Mouse (Mus musculus) forebrain, postnatal 0 days (tissue): ENCODE results near the gene Atp6v1g1. TPM values are rescaled to one million over a fixed set of nuclear protein-coding genes. Genes with fewer than 3 reads are reported as not detected.
A peak's percentile ranks its signal among the peaks of the same experiment; 100 is the strongest.

Experiments
- ATAC-seq: fragments of 200-750 bp; cut with Nextera tagmentation; 2 replicates; pipeline ENCODE4 v1.8.0; 2017; ENCODE audit warnings: mild to moderate bottlenecking, moderate library complexity
- DNase-seq: peaks from one replicate; pipeline ENCODE4 v3.0.0-alpha.2; 2015
- H3K27ac ChIP-seq: fragments of 300-500 bp; sonication (generic); 2 replicates; pipeline ENCODE4 v1.5.1; 2014; ENCODE audit warnings: low read depth, mild to moderate bottlenecking, antibody characterized with exemption, low read length, moderate library complexity, mixed read lengths
- H3K27me3 ChIP-seq: fragments of 300-500 bp; sonication (generic); 2 replicates; pipeline ENCODE4 v1.6.1; 2014; ENCODE audit warnings: mild to moderate bottlenecking, low read length, mixed read lengths; ENCODE audit not compliant: insufficient read depth
- H3K36me3 ChIP-seq: fragments of 300-500 bp; sonication (generic); 2 replicates; pipeline ENCODE4 v1.6.1; 2014; ENCODE audit warnings: mild to moderate bottlenecking, moderate library complexity; ENCODE audit not compliant: insufficient read depth
- H3K4me1 ChIP-seq: fragments of 300-500 bp; sonication (generic); 2 replicates; pipeline ENCODE4 v1.6.1; 2014; ENCODE audit warnings: antibody characterized with exemption; ENCODE audit not compliant: insufficient read depth
- H3K4me2 ChIP-seq: fragments of 300-500 bp; sonication (generic); 2 replicates; pipeline ENCODE4 v1.6.1; 2014; ENCODE audit warnings: low read depth, mild to moderate bottlenecking, moderate library complexity
- H3K4me3 ChIP-seq: fragments of 300-500 bp; sonication (generic); 2 replicates; pipeline ENCODE4 v1.5.1; 2014; ENCODE audit warnings: low read depth, low read length, mixed read lengths
- H3K9ac ChIP-seq: fragments of 300-500 bp; sonication (generic); 2 replicates; pipeline ENCODE4 v1.6.1; 2014; ENCODE audit warnings: mild to moderate bottlenecking
- H3K9me3 ChIP-seq: fragments of 300-500 bp; sonication (generic); 2 replicates; pipeline ENCODE4 v1.6.1; 2016; ENCODE audit warnings: low read length
- CTCF ChIP-seq: sonication (generic); IDR thresholded peaks from 2 replicates; pipeline ENCODE4 v1.5.1; 2016; ENCODE audit warnings: antibody characterized with exemption, control low read depth, low read depth
- WGBS: fragments of 180-500 bp; shearing (Covaris S2); extraction: QIAGEN DNeasy Blood & Tissue Kit; methylation state at CpG from one replicate; pipeline ENCODE4 v1.1.7; 2014; 5-methylcytosine and 5-hydroxymethylcytosine counted together
- polyA plus RNA-seq: library from polyadenylated mRNA; unstranded; fragments of >200 nt; fragmentation: Nextera tagmentation; extraction: Ambion mirVana; gene quantifications from 2 replicates; pipeline ENCODE4 v1.2.1, GENCODE M21; 2015
- total RNA-seq: library from RNA; depleted of rRNA; stranded (reverse); fragments of >200 nt; gene quantifications from 2 replicates; pipeline ENCODE4 v1.2.3, GENCODE M21; 2014; rRNA removed

Atp6v1g1 gene
- 222 and 234 TPM in 2 replicates for total RNA-seq
- 389 and 442 TPM in 2 replicates for polyA plus RNA-seq

- H3K9ac ChIP-seq: peak within 1 kb of the TSS; percentile 93
- H3K27ac ChIP-seq: peak within 1 kb of the TSS; percentile 84
- DNase-seq: peak; percentile 95
- WGBS: 3% methylated on average over 57 of the region's 57 CpGs
- H3K4me1 ChIP-seq: peaks cover 11% of the 10 kb centered on the region; the same call in 1 of the 2 replicates
- H3K36me3 ChIP-seq: peaks cover 6% of the 10 kb centered on the region
- no peak for TF ChIP-seq CTCF
- H3K27me3 ChIP-seq: no peaks in the 10 kb centered on the region
- H3K4me3 ChIP-seq: peak within 1 kb of the TSS; percentile 76
- H3K9me3 ChIP-seq: no peaks in the 10 kb centered on the region
- ATAC-seq: peak; percentile 97
- H3K4me2 ChIP-seq: peak within 1 kb of the TSS; percentile 68
These were observed at the start of gene Atp6v1g1 for GRCm38 (mm10) chr4:63544494-63545230. Gene Atp6v1g1, plus strand, starts transcription at chr4:63544772.

- Histone ChIP-seq H3K27me3 (no peaks in the 10 kb centered on the region), H3K36me3 (no peaks in the 10 kb centered on the region), H3K4me2 (peak overlapping the region; percentile 88), H3K27ac (no peak overlapping the region), H3K9me3 (no peaks in the 10 kb centered on the region), H3K4me3 (peak overlapping the region; percentile 62), H3K9ac (peak overlapping the region; percentile 54), H3K4me1 (no peaks in the 10 kb centered on the region)
- WGBS: under 1% methylated on average over 91 of the region's 107 CpGs
- no peak for TF ChIP-seq CTCF
- DNase-seq: no peak
- ATAC-seq: peak; percentile 64
These were observed 49.3 kb upstream of the Atp6v1g1 start for GRCm38 (mm10) chr4:63494967-63495914.

- no peaks in the 10 kb centered on the region for H3K9me3 ChIP-seq
- H3K4me1 ChIP-seq: no peaks in the 10 kb centered on the region
- no peaks in the 10 kb centered on the region for H3K27me3 ChIP-seq
- no peak within 1 kb of the TSS for H3K27ac ChIP-seq
- no peaks in the 10 kb centered on the region for H3K36me3 ChIP-seq
- peak within 1 kb of the TSS; percentile 62 for H3K4me3 ChIP-seq
- ATAC-seq (peak; percentile 86), DNase-seq (peak; percentile 86)
- 4% methylated on average over 27 of the region's 34 CpGs for WGBS
- H3K9ac ChIP-seq: peak within 1 kb of the TSS; percentile 54
- H3K4me2 ChIP-seq: peak within 1 kb of the TSS; percentile 88
- TF ChIP-seq CTCF: no peak
These were observed 48.7 kb upstream of the Atp6v1g1 start, which contains the start of gene Whrn for GRCm38 (mm10) chr4:63495915-63496278. Gene Whrn, minus strand, starts transcription at chr4:63495991.

- H3K9ac ChIP-seq: peak overlapping the region; percentile 48; the same call in 1 of the 2 replicates
- no peaks in the 10 kb centered on the region for H3K27me3 ChIP-seq
- H3K4me2 ChIP-seq: peak overlapping the region; percentile 88
- no peak; the same call in 1 of the 2 replicates for ATAC-seq
- 10% methylated on average over 6 of the region's 6 CpGs for WGBS
- no peaks in the 10 kb centered on the region for H3K36me3 ChIP-seq
- no peaks in the 10 kb centered on the region for H3K4me1 ChIP-seq
- H3K27ac ChIP-seq: no peak overlapping the region
- TF ChIP-seq CTCF: no peak
- peak overlapping the region; percentile 62 for H3K4me3 ChIP-seq
- no peak for DNase-seq
- H3K9me3 ChIP-seq: no peaks in the 10 kb centered on the region
These were observed 48.3 kb upstream of the Atp6v1g1 start for GRCm38 (mm10) chr4:63496312-63496711.

- H3K36me3 ChIP-seq: no peaks in the 10 kb centered on the region
- H3K4me3 ChIP-seq: no peak overlapping the region
- DNase-seq (no peak), ATAC-seq (no peak)
- H3K9ac ChIP-seq: no peak overlapping the region
- H3K27ac ChIP-seq: no peak overlapping the region
- 37% methylated on average over 3 of the region's 3 CpGs for WGBS
- H3K4me1 ChIP-seq: no peaks in the 10 kb centered on the region
- peak; percentile 54 for TF ChIP-seq CTCF
- H3K4me2 ChIP-seq: no peak overlapping the region
- no peaks in the 10 kb centered on the region for H3K9me3 ChIP-seq
- no peaks in the 10 kb centered on the region for H3K27me3 ChIP-seq
These were observed 46.2 kb upstream of the Atp6v1g1 start for GRCm38 (mm10) chr4:63498346-63498745.

GRCm38 (mm10) chr4:63501050-63501449 lies 43.5 kb upstream of the Atp6v1g1 start:
- no peak for TF ChIP-seq CTCF
- Histone ChIP-seq H3K9me3 (no peaks in the 10 kb centered on the region), H3K4me2 (no peak overlapping the region), H3K36me3 (no peaks in the 10 kb centered on the region), H3K9ac (no peak overlapping the region), H3K27me3 (no peaks in the 10 kb centered on the region), H3K4me1 (no peaks in the 10 kb centered on the region), H3K27ac (no peak overlapping the region), H3K4me3 (no peak overlapping the region)
- DNase-seq: no peak
- WGBS: 40% methylated on average over 5 of the region's 5 CpGs
- no peak for ATAC-seq
